Mouse (Mus musculus): ENCODE results near the gene Bphl.

DNA sequence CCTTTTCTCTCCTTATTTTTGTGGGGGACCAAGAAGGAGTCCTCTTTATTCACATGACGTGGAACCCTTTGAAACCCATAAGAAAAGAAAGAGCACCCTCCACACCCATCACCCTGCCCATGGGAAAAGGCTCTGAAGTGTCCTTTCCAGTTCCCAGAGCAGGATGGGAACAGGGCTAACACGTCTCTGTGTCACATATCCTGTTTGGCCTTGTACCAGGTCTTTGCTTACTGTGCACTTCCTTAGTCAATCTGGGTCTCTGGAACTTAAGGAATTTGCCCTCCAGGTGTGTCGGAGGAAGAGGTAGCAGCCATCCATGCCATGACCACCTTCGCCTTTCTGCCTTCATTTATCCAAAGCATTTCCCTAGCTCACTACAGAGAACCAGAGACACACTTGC is 59.1 kb downstream of the Bphl start:
- no peak for TF ChIP-seq CTCF (IDR thresholded peaks at IDR 0.05; ENCODE audit: borderline replicate concordance, extremely low read depth, insufficient read depth, insufficient read length)
- TF ChIP-seq POLR2A (IDR thresholded peaks at IDR 0.05; ENCODE audit: borderline replicate concordance, extremely low read depth, insufficient read depth, insufficient read length, poor library complexity, severe bottlenecking) = no peak

Data from brain, embryonic 14.5 days (tissue).